Mouse (Mus musculus) limb, embryonic 13.5 days (tissue): ENCODE measurements around the gene Rbm47. TPM values are rescaled to one million over a fixed set of nuclear protein-coding genes. Genes with fewer than 3 reads are reported as not detected.
"Not testable (repeated sequence)": the region's sequence is repeated elsewhere in the genome, so short reads cannot be mapped to it uniquely, and the experiment has no call there.

Experiments used
- ATAC-seq: fragments of 200-750 bp; cut with Nextera tagmentation; 2 replicates; pipeline ENCODE4 v1.8.0; 2017; ENCODE audit warnings: low read depth, moderate number of reproducible peaks, moderate TSS enrichment; ENCODE audit not compliant: low FRiP score
- H3K27ac ChIP-seq: fragments of 300-500 bp; sonication (generic); 2 replicates; pipeline ENCODE4 v1.5.1; 2015; ENCODE audit warnings: inconsistent platforms, mild to moderate bottlenecking, moderate library complexity
- H3K27me3 ChIP-seq: fragments of 300-500 bp; sonication (generic); 2 replicates; pipeline ENCODE4 v1.6.1; 2015; ENCODE audit warnings: mild to moderate bottlenecking, inconsistent platforms
- H3K36me3 ChIP-seq: fragments of 300-500 bp; sonication (generic); 2 replicates; pipeline ENCODE4 v1.6.1; 2015; ENCODE audit warnings: inconsistent platforms, mild to moderate bottlenecking, moderate library complexity
- H3K4me1 ChIP-seq: fragments of 300-500 bp; sonication (generic); 2 replicates; pipeline ENCODE4 v1.6.1; 2015; ENCODE audit warnings: inconsistent platforms
- H3K4me2 ChIP-seq: fragments of 300-500 bp; sonication (generic); replicated peaks from 2 replicates; pipeline ENCODE4 v1.6.1; 2015; ENCODE audit warnings: inconsistent platforms, mild to moderate bottlenecking, moderate library complexity
- H3K4me3 ChIP-seq: fragments of 300-500 bp; sonication (generic); 2 replicates; pipeline ENCODE4 v1.5.1; 2015; ENCODE audit warnings: moderate library complexity, mild to moderate bottlenecking, inconsistent platforms
- H3K9ac ChIP-seq: fragments of 300-500 bp; sonication (generic); 2 replicates; pipeline ENCODE4 v1.6.1; 2015; ENCODE audit warnings: mild to moderate bottlenecking, inconsistent platforms
- H3K9me3 ChIP-seq: fragments of 300-500 bp; sonication (generic); 2 replicates; pipeline ENCODE4 v1.6.1; 2016; ENCODE audit warnings: inconsistent platforms
- WGBS: fragments of 180-500 bp; shearing (Covaris S2); methylation state at CpG from one replicate; pipeline ENCODE4 v1.1.7; 2015; 5-methylcytosine and 5-hydroxymethylcytosine counted together
- microRNA-seq: library from miRNA; unstranded; fragments of <30 nt; microRNA quantifications from one replicate; pipeline ENCODE4, GENCODE M21; 2016
- polyA plus RNA-seq: library from polyadenylated mRNA; unstranded; fragments of >200 nt; fragmentation: Nextera tagmentation; extraction: Ambion mirVana; gene quantifications from 2 replicates; pipeline ENCODE4 v1.2.1, GENCODE M21; 2015

Gene Rbm47
- polyA plus RNA-seq, 1 experiment from 2014 or later: 4.0 TPM

GRCm38 (mm10) chr5:65999106-65999505 lies 173.8 kb downstream of the Rbm47 start:
- WGBS: 89% methylated on average over 7 of the region's 7 CpGs
- no peak for ATAC-seq
- H3K27me3 ChIP-seq: no peaks in the 10 kb centered on the region
- H3K9ac ChIP-seq: no peak overlapping the region
- H3K9me3 ChIP-seq: no peaks in the 10 kb centered on the region
- no peaks in the 10 kb centered on the region for H3K36me3 ChIP-seq
- no peak overlapping the region for H3K27ac ChIP-seq
- H3K4me2 ChIP-seq: no peak overlapping the region
- no peak overlapping the region for H3K4me3 ChIP-seq
- peaks cover 15% of the 10 kb centered on the region for H3K4me1 ChIP-seq

DNA sequence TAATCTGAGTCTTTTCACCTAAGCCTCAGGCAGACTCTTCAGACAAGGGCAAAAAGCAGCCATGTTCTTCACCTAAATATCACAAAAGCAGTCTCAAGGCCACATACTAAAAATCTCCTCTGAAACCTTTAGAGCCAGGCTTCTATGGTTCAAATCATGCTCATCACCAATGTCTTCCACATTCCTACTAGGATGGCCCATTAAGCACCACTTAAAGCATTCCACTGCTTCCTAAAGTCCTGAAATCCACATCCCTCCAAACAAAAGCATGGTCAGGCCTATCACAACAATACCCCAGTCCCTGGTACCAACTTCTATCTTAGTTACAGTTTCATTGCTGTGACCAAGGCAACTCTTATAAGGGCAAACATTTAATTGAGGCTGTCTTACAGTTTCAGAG lies 175.1 kb downstream of the Rbm47 start:
- no peak for ATAC-seq
- Histone ChIP-seq H3K27ac (no peak overlapping the region), H3K36me3 (no peaks in the 10 kb centered on the region), H3K4me1 (peaks cover 15% of the 10 kb centered on the region), H3K9me3 (no peaks in the 10 kb centered on the region), H3K27me3 (no peaks in the 10 kb centered on the region), H3K4me2 (no peak overlapping the region), H3K4me3 (no peak overlapping the region), H3K9ac (no peak overlapping the region)

DNA sequence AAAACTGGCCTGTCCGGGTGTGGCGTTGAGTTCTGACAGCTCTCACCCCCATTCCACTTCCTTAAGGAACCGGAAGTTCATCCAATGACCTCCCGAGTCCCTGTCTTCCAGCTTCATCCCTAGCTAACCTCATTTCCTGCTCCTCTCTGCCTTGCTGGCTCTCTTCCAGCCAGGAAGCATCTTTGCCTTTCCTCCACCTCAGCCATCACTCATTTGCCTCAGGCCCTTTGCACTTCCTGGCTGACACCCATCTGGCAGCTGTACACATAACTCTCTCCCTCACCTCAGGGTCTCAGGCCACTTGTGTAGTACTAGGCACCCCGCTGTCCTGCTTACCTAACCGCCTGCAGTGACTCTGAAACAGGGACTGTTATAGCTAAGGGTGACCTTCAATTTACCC lies 178.3 kb downstream of the Rbm47 start:
- WGBS: 68% methylated on average over 6 of the region's 6 CpGs
- no peaks in the 10 kb centered on the region for H3K36me3 ChIP-seq
- H3K4me2 ChIP-seq: no peak overlapping the region
- no peaks in the 10 kb centered on the region for H3K4me1 ChIP-seq
- H3K9me3 ChIP-seq: no peaks in the 10 kb centered on the region
- no peaks in the 10 kb centered on the region for H3K27me3 ChIP-seq
- no peak overlapping the region for H3K4me3 ChIP-seq
- H3K9ac ChIP-seq: no peak overlapping the region
- no peak for ATAC-seq
- H3K27ac ChIP-seq: no peak overlapping the region

- H3K4me3 ChIP-seq: no peak overlapping the region
- 81% methylated on average over 2 of the region's 2 CpGs for whole genome bisulfite sequencing
Observed at GRCm38 (mm10) chr5:65991191-65991590, 181.7 kb downstream of the Rbm47 start.

DNA sequence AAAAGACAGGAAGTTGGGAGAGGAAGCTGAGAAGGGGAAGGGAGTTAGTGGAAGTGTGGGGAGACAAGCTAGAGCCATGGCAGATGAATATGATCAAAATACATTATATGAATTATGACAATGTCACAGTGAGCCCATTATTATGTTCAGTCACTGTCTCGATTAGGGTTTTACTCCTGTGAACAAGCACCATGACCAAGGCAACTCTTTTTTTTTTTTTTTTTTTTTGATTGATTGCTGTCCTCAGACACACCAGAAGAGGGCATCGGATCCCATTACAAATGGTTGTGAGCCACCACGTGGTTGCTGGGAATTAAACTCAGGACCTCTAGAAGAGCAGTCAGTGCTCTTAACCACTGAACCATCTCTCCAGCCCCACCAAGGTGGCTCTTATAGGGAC lies 185.9 kb downstream of the Rbm47 start:
- H3K9ac ChIP-seq, H3K4me1 ChIP-seq, H3K4me2 ChIP-seq, H3K36me3 ChIP-seq, H3K9me3 ChIP-seq, H3K27me3 ChIP-seq, H3K27ac ChIP-seq, H3K4me3 ChIP-seq, ATAC-seq: not testable (repeated sequence)
- 84% methylated on average over 3 of the region's 3 CpGs for WGBS

More at GRCm38 (mm10) chr5:65991191-65991590, 181.7 kb downstream of the Rbm47 start:
- no peak for ATAC-seq
- Histone ChIP-seq H3K9ac (no peak overlapping the region), H3K4me1 (no peaks in the 10 kb centered on the region), H3K4me2 (no peak overlapping the region), H3K36me3 (no peaks in the 10 kb centered on the region), H3K27me3 (no peaks in the 10 kb centered on the region), H3K27ac (no peak overlapping the region), H3K9me3 (no peaks in the 10 kb centered on the region)

GRCm38 (mm10) chr5:65986426-65986825 lies 186.5 kb downstream of the Rbm47 start:
- Histone ChIP-seq H3K36me3 (no peaks in the 10 kb centered on the region), H3K4me2 (no peak overlapping the region), H3K27me3 (no peaks in the 10 kb centered on the region), H3K4me1 (no peaks in the 10 kb centered on the region), H3K4me3 (no peak overlapping the region), H3K9me3 (no peaks in the 10 kb centered on the region), H3K9ac (no peak overlapping the region), H3K27ac (no peak overlapping the region)
- WGBS: 95% methylated on average over 5 of the region's 5 CpGs
- ATAC-seq: no peak

GRCm38 (mm10) chr5:65975731-65976130 lies 197.2 kb downstream of the Rbm47 start:
- Histone ChIP-seq H3K4me1 (no peaks in the 10 kb centered on the region), H3K27me3 (no peaks in the 10 kb centered on the region), H3K27ac (no peak overlapping the region), H3K9me3 (no peaks in the 10 kb centered on the region), H3K4me2 (no peak overlapping the region), H3K4me3 (no peak overlapping the region), H3K9ac (no peak overlapping the region), H3K36me3 (no peaks in the 10 kb centered on the region)
- 86% methylated on average over 13 of the region's 13 CpGs for WGBS
- ATAC-seq: no peak

- no peak for ATAC-seq
Observed at GRCm38 (mm10) chr5:65973189-65973588, 199.7 kb downstream of the Rbm47 start.

GRCm38 (mm10) chr5:65968004-65968403 lies 204.9 kb downstream of the Rbm47 start:
- Histone ChIP-seq H3K9me3 (no peaks in the 10 kb centered on the region), H3K27me3 (no peaks in the 10 kb centered on the region), H3K4me2 (no peak overlapping the region), H3K4me3 (no peak overlapping the region), H3K27ac (no peak overlapping the region), H3K36me3 (no peaks in the 10 kb centered on the region), H3K4me1 (no peaks in the 10 kb centered on the region), H3K9ac (no peak overlapping the region)
- ATAC-seq: no peak
- 92% methylated on average over 3 of the region's 3 CpGs for WGBS

More at GRCm38 (mm10) chr5:65973189-65973588, 199.7 kb downstream of the Rbm47 start:
- no peaks in the 10 kb centered on the region for H3K9me3 ChIP-seq
- H3K27me3 ChIP-seq: no peaks in the 10 kb centered on the region
- WGBS: 73% methylated on average over 2 of the region's 2 CpGs
- H3K4me1 ChIP-seq: no peaks in the 10 kb centered on the region
- no peak overlapping the region for H3K9ac ChIP-seq
- H3K4me2 ChIP-seq: no peak overlapping the region
- no peak overlapping the region for H3K27ac ChIP-seq
- no peaks in the 10 kb centered on the region for H3K36me3 ChIP-seq
- no peak overlapping the region for H3K4me3 ChIP-seq

DNA sequence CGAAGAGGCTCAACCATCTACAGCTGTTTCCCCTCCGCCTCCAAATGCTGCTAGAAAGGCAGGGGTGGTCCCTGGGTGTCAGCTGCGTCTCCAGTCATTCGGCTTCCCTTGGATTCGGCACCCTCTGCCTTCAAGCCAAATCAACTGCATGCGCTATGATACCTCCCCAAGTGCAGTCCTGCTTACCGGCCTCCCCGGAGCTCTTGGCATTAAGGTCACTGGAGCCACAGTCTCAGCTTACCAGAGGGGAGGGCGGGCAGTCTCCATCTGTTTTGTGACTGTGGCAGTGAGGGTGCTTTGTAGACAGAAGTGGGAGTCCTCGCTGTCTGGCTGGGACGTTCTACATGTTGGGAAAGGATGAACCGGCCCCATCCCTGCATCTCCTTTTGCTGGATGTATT lies 205.8 kb downstream of the Rbm47 start:
- Histone ChIP-seq H3K4me1 (no peaks in the 10 kb centered on the region), H3K36me3 (no peaks in the 10 kb centered on the region), H3K27ac (no peak overlapping the region), H3K4me3 (no peak overlapping the region), H3K4me2 (no peak overlapping the region), H3K9ac (no peak overlapping the region), H3K9me3 (no peaks in the 10 kb centered on the region), H3K27me3 (no peaks in the 10 kb centered on the region)
- WGBS: 60% methylated on average over 12 of the region's 12 CpGs
- no peak for ATAC-seq

Small RNAs within 50 kb of the gene (microRNA-seq; reads per million reads assigned to microRNA genes)
- gene Gm25952: not detected

Other genes with a start within 250 kb of the Rbm47 start
- gene Chrna9, start 238.2 kb downstream of the Rbm47 start, polyA plus RNA-seq: 0.70 and 0.77 TPM in 2 replicates
- not detected in 2 replicates for gene 9130230L23Rik, start 168.8 kb downstream of the Rbm47 start, polyA plus RNA-seq
- 1.1 and 1.3 TPM in 2 replicates for gene Nsun7, start 86.8 kb upstream of the Rbm47 start, polyA plus RNA-seq